Mouse (Mus musculus): ENCODE measurements around the gene Crtc3. TPM values are rescaled to one million over a fixed set of nuclear protein-coding genes. Genes with fewer than 3 reads are reported as not detected.

Crtc3 gene
- polyA plus RNA-seq, 1 experiment from 2014 or later: 17.8 TPM

DNA sequence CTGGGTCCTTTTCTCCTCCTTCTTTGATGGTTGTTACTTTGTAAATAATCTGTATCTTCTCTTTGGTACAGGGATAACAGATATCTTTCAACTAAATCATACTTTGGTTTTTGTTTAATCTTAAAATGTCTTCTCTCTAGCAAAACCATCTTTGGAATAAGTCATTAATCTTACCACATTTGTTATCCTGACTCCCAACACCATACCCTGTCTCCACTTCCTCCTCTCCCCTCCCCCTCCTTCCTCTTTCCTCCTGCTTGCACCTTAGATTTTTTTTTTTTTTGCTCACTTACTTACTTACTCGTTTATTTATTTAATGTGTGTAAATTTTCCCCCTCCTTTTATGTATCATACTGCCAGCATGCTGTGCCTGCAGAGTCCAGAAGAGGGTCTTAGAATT lies 7.7 kb upstream of the Crtc3 start:
- WGBS: 30% methylated on average over 1 of the region's 1 CpGs
- no peak for ATAC-seq (replicated peaks; ENCODE audit: extremely low read depth, insufficient read depth, low FRiP score)
- no peak overlapping the region for H3K9ac ChIP-seq (ENCODE audit: low read length)

DNA sequence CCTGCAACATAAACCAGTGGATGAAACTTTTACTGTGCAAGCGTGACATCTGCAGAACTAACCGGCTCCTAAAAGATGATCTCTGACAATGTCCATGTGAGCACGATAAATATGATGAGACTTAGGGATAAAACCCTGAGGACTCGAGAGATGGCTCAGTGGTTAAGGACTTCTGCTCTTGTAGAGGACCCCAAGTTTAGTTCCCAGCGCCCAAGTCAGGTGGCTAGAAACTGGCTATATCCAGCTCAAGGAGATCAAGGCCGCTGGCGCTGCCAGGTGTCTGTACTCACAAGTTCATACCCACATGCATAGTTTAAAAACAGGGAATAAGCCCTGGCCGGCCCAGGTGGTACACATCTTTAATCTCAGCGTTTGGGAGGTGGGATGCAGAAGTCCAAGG lies 3.8 kb upstream of the Crtc3 start:
- Histone ChIP-seq H3K9ac (ENCODE audit: low read length) (no peak overlapping the region), H3K4me3 (ENCODE audit: low read length) (no peak overlapping the region), H3K27ac (ENCODE audit: low read length) (no peak overlapping the region), H3K4me1 (ENCODE audit: control insufficient read depth, insufficient read depth, low read length) (peaks cover 5% of the 10 kb centered on the region; the same call in 1 of the 2 replicates), H3K36me3 (ENCODE audit: control insufficient read depth, insufficient read depth) (no peaks in the 10 kb centered on the region), H3K4me2 (ENCODE audit: low read depth, low read length) (no peak overlapping the region), H3K9me3 (replicated peaks; ENCODE audit: control insufficient read depth, low read length) (peaks cover 3% of the 10 kb centered on the region; the same call in 1 of the 2 replicates), H3K27me3 (ENCODE audit: control insufficient read depth, insufficient read depth, low read length) (no peaks in the 10 kb centered on the region)
- no peak for ATAC-seq (replicated peaks; ENCODE audit: extremely low read depth, insufficient read depth, low FRiP score)
- WGBS: 85% methylated on average over 9 of the region's 9 CpGs

More for the DNA sequence above, 7.7 kb upstream of the Crtc3 start:
- Histone ChIP-seq H3K4me1 (ENCODE audit: control insufficient read depth, insufficient read depth, low read length) (0 out of 2 replicates have a peak, but pooled peaks cover 2% of the 10 kb centered on the region), H3K9me3 (replicated peaks; ENCODE audit: control insufficient read depth, low read length) (peaks cover 3% of the 10 kb centered on the region; the same call in 1 of the 2 replicates), H3K4me3 (ENCODE audit: low read length) (no peak overlapping the region), H3K27ac (ENCODE audit: low read length) (no peak overlapping the region), H3K4me2 (ENCODE audit: low read depth, low read length) (no peak overlapping the region), H3K27me3 (ENCODE audit: control insufficient read depth, insufficient read depth, low read length) (no peaks in the 10 kb centered on the region), H3K36me3 (ENCODE audit: control insufficient read depth, insufficient read depth) (no peaks in the 10 kb centered on the region)

DNA sequence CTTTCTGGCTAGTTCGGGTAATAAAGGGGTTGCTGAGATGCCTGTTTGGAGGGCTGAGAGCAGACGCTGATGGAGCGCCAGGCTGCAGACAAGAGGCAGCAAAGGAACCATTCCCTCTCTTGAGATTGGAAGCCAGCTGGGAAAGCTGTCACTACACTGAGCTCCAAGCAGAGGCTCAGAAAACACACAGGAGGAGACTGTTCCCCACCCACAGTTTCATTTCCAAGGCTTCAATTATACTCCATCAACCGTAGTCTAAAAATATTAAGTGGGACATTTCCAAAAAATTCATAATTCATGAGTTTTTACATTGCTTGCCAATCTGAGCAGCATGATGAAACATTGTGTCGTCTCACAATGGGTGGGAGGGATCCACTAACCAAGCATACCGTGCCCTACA lies 2.5 kb upstream of the Crtc3 start:
- ATAC-seq (replicated peaks; ENCODE audit: extremely low read depth, insufficient read depth, low FRiP score): no peak
- Histone ChIP-seq H3K27me3 (ENCODE audit: control insufficient read depth, insufficient read depth, low read length) (no peaks in the 10 kb centered on the region), H3K9me3 (replicated peaks; ENCODE audit: control insufficient read depth, low read length) (peaks cover 3% of the 10 kb centered on the region; the same call in 1 of the 2 replicates), H3K4me3 (ENCODE audit: low read length) (no peak overlapping the region), H3K27ac (ENCODE audit: low read length) (no peak overlapping the region), H3K4me2 (ENCODE audit: low read depth, low read length) (no peak overlapping the region), H3K4me1 (ENCODE audit: control insufficient read depth, insufficient read depth, low read length) (peaks cover 11% of the 10 kb centered on the region), H3K36me3 (ENCODE audit: control insufficient read depth, insufficient read depth) (no peaks in the 10 kb centered on the region), H3K9ac (ENCODE audit: low read length) (no peak overlapping the region)
- WGBS: 70% methylated on average over 6 of the region's 6 CpGs

DNA sequence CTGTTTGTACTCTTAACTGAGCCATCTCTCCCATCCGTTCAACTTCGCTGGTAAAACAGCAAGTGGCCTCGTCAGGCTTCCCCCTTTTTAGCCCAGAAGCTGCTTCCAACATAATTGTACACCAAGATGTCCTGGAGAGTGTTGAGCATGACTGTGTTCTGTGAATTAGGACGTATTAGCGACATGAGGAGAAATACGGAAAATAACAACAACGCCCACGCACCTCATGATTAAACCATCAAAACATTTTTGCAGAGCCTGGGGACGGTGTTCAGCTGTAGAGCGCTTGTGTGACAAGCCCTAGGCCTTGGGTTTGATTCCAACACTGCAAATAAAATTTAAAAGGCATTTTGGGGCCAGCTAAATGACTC lies 529 bp upstream of the Crtc3 start:
- Histone ChIP-seq H3K9ac (ENCODE audit: low read length) (peak overlapping the region; percentile 89), H3K9me3 (replicated peaks; ENCODE audit: control insufficient read depth, low read length) (peaks cover 2% of the 10 kb centered on the region; the same call in 1 of the 2 replicates), H3K36me3 (ENCODE audit: control insufficient read depth, insufficient read depth) (no peaks in the 10 kb centered on the region), H3K4me1 (ENCODE audit: control insufficient read depth, insufficient read depth, low read length) (peaks cover 11% of the 10 kb centered on the region), H3K27me3 (ENCODE audit: control insufficient read depth, insufficient read depth, low read length) (no peaks in the 10 kb centered on the region), H3K4me3 (ENCODE audit: low read length) (peak overlapping the region; percentile 84), H3K4me2 (ENCODE audit: low read depth, low read length) (peak overlapping the region; percentile 88), H3K27ac (ENCODE audit: low read length) (peak overlapping the region; percentile 95)
- ATAC-seq (replicated peaks; ENCODE audit: extremely low read depth, insufficient read depth, low FRiP score): no peak; the same call in 1 of the 2 replicates
- 26% methylated on average over 10 of the region's 10 CpGs for WGBS

DNA sequence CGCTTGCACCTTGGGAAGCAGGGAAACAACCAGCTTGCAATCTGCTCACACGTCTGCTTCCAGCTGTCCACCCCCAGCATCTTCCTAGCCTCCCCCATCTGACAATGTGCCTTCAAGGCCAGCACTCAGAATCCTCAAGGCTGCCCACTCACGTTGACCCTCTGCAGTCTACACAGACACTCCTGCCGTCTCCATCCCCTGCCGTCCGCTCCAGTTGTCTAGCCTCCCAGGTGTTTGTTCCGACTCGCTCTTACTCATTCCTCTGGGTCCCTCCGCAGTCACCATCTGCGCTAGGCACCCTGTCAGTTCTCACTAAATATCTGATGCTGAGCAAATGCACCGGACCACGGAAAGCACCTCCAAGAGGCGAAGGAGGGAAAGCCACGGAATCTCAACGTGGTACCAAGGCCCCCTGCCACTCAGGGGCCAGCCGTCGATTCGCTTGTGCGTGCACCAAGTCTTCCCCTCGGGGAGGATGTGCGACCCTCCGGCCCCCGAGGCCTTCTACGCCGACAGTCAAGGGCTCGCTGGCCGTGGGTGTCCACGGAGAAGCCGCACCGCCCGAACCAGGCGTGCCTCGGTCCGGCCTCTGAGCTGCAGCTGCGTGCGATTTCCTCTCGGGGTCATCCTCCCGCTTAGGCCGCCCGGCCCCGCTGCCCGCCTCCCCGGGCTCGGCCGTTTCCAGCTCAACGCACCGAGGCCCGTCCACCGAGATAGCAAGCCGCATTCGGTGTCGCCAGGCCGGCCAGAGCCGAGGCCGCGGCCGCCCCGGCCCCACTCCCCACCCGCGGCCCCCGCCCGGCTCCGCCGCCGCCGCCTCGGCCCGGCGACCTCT lies 739 bp downstream of the Crtc3 start:
- H3K9me3 ChIP-seq (replicated peaks; ENCODE audit: control insufficient read depth, low read length): no peaks in the 10 kb centered on the region
- peak overlapping the region; percentile 84 for H3K4me3 ChIP-seq (ENCODE audit: low read length)
- ATAC-seq (replicated peaks; ENCODE audit: extremely low read depth, insufficient read depth, low FRiP score): peak; percentile 55
- peaks cover 11% of the 10 kb centered on the region for H3K4me1 ChIP-seq (ENCODE audit: control insufficient read depth, insufficient read depth, low read length)
- WGBS: 1% methylated on average over 61 of the region's 69 CpGs
- no peaks in the 10 kb centered on the region for H3K36me3 ChIP-seq (ENCODE audit: control insufficient read depth, insufficient read depth)
- H3K4me2 ChIP-seq (ENCODE audit: low read depth, low read length): peak overlapping the region; percentile 88
- peak overlapping the region; percentile 89 for H3K9ac ChIP-seq (ENCODE audit: low read length)
- no peaks in the 10 kb centered on the region for H3K27me3 ChIP-seq (ENCODE audit: control insufficient read depth, insufficient read depth, low read length)
- H3K27ac ChIP-seq (ENCODE audit: low read length): peak overlapping the region; percentile 95

DNA sequence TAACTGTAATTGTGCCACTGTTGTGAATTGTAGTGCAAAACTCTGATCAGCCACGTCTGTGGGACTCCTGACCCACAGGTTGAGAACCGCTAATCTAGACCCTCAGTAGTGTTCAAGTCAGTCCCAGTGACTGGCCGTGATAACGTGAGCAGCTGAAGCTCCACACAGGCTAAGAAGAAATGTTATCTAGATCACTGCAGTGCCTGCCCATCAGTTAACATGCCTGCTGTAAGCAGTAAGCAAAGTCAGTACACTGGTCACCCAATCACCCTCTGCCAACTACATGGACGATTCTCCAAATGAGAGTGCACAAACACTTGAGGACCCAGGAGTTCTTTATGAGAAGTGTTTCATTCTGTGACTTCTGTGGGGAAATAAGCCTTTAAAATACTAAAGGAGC lies 3.0 kb downstream of the Crtc3 start:
- Histone ChIP-seq H3K4me3 (ENCODE audit: low read length) (no peak overlapping the region), H3K36me3 (ENCODE audit: control insufficient read depth, insufficient read depth) (no peaks in the 10 kb centered on the region), H3K4me2 (ENCODE audit: low read depth, low read length) (no peak overlapping the region), H3K9me3 (replicated peaks; ENCODE audit: control insufficient read depth, low read length) (no peaks in the 10 kb centered on the region), H3K27me3 (ENCODE audit: control insufficient read depth, insufficient read depth, low read length) (no peaks in the 10 kb centered on the region), H3K27ac (ENCODE audit: low read length) (no peak overlapping the region), H3K9ac (ENCODE audit: low read length) (no peak overlapping the region), H3K4me1 (ENCODE audit: control insufficient read depth, insufficient read depth, low read length) (peaks cover 24% of the 10 kb centered on the region)
- 65% methylated on average over 5 of the region's 5 CpGs for WGBS
- no peak for ATAC-seq (replicated peaks; ENCODE audit: extremely low read depth, insufficient read depth, low FRiP score)

DNA sequence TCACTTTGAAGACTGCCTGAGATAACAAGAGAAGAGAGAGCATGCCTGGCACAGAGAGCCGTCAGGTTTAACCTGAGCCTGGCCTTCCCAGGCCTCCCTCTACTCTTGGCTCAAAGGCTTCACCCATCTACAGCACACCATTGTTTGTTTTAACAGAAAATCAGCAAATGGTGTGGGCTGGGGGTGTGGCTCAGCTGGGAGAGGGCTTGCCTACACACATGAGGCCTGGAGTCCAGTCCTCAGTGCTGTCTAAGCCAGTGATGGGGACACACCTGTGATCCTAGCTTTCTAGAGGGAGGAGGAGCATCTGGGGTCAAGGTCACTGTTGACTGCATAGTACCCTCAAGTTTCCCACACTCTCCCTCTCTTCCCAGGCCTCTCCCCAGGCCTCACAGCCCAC lies 6.0 kb downstream of the Crtc3 start:
- no peak overlapping the region for H3K4me2 ChIP-seq (ENCODE audit: low read depth, low read length)
- no peaks in the 10 kb centered on the region for H3K27me3 ChIP-seq (ENCODE audit: control insufficient read depth, insufficient read depth, low read length)
- ATAC-seq (replicated peaks; ENCODE audit: extremely low read depth, insufficient read depth, low FRiP score): no peak
- no peaks in the 10 kb centered on the region for H3K36me3 ChIP-seq (ENCODE audit: control insufficient read depth, insufficient read depth)
- peaks cover 27% of the 10 kb centered on the region for H3K4me1 ChIP-seq (ENCODE audit: control insufficient read depth, insufficient read depth, low read length)
- WGBS: 22% methylated on average over 1 of the region's 1 CpGs
- no peak overlapping the region for H3K27ac ChIP-seq (ENCODE audit: low read length)
- H3K4me3 ChIP-seq (ENCODE audit: low read length): no peak overlapping the region
- no peak overlapping the region for H3K9ac ChIP-seq (ENCODE audit: low read length)
- H3K9me3 ChIP-seq (replicated peaks; ENCODE audit: control insufficient read depth, low read length): no peaks in the 10 kb centered on the region

DNA sequence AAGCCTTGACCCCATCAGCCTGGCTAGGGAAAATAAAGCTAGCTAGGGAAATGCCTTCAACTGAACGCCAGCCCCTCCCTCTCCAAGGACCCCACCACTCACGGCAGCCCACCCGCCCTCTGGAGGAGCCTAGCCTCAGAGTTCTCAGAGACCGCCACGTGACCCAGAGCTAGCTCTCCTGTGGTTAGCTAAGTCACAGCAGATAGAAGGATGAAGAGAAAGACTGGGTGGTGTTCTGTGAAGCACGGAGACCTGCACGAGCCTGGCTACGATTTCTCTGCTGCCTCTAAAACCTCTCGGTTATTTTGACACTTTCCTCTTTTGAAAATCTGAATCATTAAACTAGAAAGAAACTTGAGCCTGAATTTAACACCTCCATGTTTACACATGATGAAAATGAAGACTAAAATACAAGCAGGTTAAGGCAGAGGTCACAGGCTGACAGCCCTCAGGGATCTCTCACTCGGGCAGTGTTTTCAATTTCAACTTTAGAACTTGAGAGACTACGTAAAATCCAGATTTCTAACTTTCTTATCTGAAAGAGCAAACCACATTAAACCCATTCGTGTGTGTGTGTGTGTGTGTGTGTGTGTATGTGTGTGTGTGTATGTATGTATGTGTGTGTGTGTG lies 8.3 kb downstream of the Crtc3 start:
- H3K4me1 ChIP-seq (ENCODE audit: control insufficient read depth, insufficient read depth, low read length): peaks cover 19% of the 10 kb centered on the region
- H3K4me2 ChIP-seq (ENCODE audit: low read depth, low read length): peak overlapping the region; percentile 51
- peak overlapping the region; percentile 31 for H3K4me3 ChIP-seq (ENCODE audit: low read length)
- no peaks in the 10 kb centered on the region for H3K27me3 ChIP-seq (ENCODE audit: control insufficient read depth, insufficient read depth, low read length)
- peak; percentile 59 for ATAC-seq (replicated peaks; ENCODE audit: extremely low read depth, insufficient read depth, low FRiP score)
- 20% methylated on average over 12 of the region's 12 CpGs for WGBS
- peak overlapping the region; percentile 12 for H3K27ac ChIP-seq (ENCODE audit: low read length)
- H3K9ac ChIP-seq (ENCODE audit: low read length): peak overlapping the region; percentile 43
- H3K9me3 ChIP-seq (replicated peaks; ENCODE audit: control insufficient read depth, low read length): no peaks in the 10 kb centered on the region
- H3K36me3 ChIP-seq (ENCODE audit: control insufficient read depth, insufficient read depth): no peaks in the 10 kb centered on the region

DNA sequence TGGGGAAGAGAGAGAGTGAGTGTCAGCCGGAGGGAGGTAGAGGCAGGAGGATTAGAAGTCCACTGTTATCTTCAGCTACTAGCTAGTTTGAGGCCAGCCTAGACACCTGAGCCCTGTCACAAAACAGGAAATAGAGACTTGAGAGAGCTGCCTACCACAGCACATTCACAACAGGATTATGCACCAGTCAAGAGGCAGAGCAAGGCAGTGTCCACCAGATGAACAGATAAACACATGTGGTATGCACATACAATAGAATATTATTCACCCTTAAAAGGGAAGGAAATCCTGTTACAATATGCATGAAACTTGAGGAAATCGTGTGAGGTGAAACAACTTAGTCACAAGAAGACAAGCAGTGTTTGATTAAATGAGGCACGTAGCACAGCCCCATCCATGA lies 16.4 kb downstream of the Crtc3 start:
- 77% methylated on average over 3 of the region's 3 CpGs for WGBS
- Histone ChIP-seq H3K4me3 (ENCODE audit: low read length) (no peak overlapping the region), H3K4me1 (ENCODE audit: control insufficient read depth, insufficient read depth, low read length) (peaks cover 16% of the 10 kb centered on the region), H3K9ac (ENCODE audit: low read length) (no peak overlapping the region), H3K27me3 (ENCODE audit: control insufficient read depth, insufficient read depth, low read length) (no peaks in the 10 kb centered on the region), H3K9me3 (replicated peaks; ENCODE audit: control insufficient read depth, low read length) (no peaks in the 10 kb centered on the region), H3K27ac (ENCODE audit: low read length) (peak overlapping the region; percentile 7; the same call in 1 of the 2 replicates), H3K4me2 (ENCODE audit: low read depth, low read length) (no peak overlapping the region), H3K36me3 (ENCODE audit: control insufficient read depth, insufficient read depth) (peaks cover 9% of the 10 kb centered on the region; the same call in 1 of the 2 replicates)
- no peak for ATAC-seq (replicated peaks; ENCODE audit: extremely low read depth, insufficient read depth, low FRiP score)

Data from heart, embryonic 16.5 days (tissue).